Mouse (Mus musculus): ENCODE data around the gene Dimt1.
"Not testable (repeated sequence)": the region's sequence is repeated elsewhere in the genome, so short reads cannot be mapped to it uniquely, and the experiment has no call there.

The Dimt1 gene

DNA sequence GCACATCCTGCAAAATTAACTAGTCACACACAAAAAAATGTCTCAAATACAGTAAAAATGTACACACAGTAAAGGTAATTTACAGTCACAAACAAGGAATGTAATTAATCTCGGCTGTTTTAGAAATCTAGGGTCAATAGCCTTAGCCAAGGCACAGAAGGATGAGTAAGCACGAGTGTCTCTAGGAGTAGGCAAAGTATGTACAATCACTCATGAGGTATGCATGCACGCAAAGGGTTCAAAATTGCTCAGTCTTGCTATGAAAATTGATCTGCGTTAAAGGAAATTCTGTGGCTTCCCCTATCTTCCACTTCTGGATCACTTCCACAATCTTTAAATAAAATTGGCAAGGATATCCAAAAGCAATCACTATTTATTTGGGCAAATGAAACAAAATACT is 14.6 kb downstream of the Dimt1 start:
- no peak for DNase-seq (ENCODE audit: low spot score)

DNA sequence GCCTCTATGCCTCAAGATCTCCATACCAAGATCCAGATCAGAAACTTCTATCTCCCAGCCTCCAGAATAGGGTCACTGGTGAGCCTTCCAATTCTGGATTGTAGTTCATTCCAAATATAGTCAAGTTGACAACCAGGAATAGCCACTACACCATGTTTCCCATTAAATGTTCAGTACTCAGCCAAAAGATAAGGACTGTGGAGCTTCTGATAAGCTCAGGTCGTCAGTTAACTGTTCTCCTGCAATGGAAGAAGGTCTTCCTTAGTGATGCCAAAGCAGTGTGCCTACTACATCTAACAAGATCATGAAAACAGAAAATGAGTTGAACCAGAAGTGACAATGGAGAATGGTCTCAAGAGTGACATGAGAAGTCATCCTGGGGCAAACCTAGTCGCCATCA is 50.0 kb downstream of the Dimt1 start:
- no peak for DNase-seq (ENCODE audit: low spot score)

DNA sequence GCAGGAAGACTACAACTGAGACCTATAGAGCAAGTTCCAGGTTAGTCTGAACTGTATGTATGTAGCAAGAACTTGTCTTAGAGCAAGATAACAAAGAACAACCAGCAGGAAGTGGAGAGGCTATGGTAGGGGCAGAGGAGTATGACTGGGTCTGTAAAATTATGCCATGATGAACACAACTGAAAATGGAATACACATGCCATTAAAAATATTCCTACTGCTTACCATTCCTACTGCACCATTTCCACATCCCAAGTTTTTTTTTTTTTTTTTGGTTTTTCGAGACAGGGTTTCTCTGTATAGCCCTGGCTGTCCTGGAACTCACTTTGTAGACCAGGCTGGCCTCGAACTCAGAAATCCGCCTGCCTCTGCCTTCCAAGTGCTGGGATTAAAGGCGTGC is 50.6 kb downstream of the Dimt1 start:
- DNase-seq (ENCODE audit: low spot score): not testable (repeated sequence)

DNA sequence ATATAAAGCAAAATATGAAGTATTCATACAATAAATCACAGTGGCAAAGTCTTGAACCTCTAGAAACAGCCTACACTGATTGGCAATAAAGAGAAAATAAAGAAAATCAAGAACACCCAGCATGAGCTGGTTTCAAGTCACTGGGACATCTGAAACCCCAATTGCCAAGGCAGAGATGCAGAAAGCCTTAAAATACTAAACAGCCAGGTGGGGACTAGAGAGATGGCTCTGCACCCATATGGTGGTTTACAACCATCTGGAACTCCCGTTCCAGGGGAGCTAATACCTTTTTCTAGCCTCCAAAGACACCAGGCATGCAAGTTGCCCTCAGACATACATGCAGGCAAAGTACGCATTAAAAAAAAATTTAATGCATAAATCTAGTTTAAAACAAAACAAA is 51.1 kb downstream of the Dimt1 start:
- no peak for DNase-seq (ENCODE audit: low spot score)

DNA sequence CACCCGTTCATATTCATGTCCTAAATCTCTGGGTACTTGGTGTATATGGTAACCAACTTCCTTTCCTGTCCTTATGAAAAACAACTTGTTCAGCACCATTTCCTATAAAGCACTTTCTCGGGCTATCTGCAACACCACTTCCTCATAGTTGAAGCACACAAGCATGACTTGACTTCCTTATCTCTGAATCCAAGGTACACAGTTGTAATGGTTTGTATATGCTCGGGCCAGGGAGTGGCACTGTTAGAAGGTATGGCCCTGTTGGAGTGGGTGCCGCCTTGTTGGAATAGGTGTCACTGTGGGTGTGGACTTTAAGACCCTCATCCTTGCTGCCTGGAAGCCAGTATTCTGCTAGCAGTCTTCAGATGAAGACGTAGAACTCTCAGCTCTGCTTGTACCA is 51.7 kb downstream of the Dimt1 start:
- DNase-seq (ENCODE audit: low spot score): no peak

DNA sequence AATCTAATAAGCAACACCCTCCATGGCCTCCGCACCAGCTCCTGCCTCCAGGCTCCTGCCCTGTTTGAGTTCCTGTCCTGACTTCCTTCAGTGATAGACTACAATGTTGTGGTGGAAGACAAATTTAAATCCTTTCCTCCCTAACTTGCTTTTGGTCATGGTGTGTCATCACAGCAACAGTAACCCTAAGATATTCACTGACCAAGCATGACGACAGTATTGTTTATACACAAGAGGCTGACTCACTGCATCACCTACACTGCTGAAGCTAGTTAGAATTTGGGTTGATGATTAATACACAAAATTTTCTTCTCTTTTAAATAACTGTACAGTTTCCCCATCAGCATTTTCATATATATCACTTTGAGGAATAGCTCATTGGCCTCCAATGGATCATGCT is 56.3 kb downstream of the Dimt1 start:
- no peak for DNase-seq (ENCODE audit: low spot score)

DNA sequence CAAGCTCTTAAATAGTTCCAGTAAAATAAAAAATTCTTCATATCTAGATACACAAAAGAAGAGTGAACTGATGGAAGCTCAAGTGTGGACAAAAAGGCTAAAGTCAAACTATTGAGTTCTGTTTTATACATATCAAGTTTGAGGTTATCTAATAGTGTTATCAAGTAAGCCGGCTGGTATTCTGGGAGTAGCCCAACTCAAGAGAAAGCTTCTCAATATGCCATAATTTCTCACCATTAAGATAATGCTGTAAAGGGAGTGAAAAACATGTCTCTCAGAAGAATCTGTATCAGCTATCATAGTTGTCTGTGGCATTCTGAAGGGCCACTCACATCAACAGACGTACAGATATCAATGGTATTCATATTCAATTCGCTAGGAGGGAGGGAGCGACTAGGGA is 61.2 kb downstream of the Dimt1 start:
- no peak for DNase-seq (ENCODE audit: low spot score)

Data from layer of hippocampus, adult 9-10 months (tissue).